Mouse (Mus musculus) CD4-positive, CD25-positive, alpha-beta regulatory T cell, adult 2 months (primary cell): ENCODE data around the gene Efnb3.

Source experiments
- DNase-seq: peaks from one replicate; pipeline ENCODE4 v3.0.0-alpha.2; 2012; ENCODE audit warnings: low read depth, low spot score

Efnb3 gene

GRCm38 (mm10) chr11:69510796-69511496, 49.1 kb downstream of the Efnb3 start:
- no peak for DNase-seq
